Mouse (Mus musculus) MEL (cell line): ENCODE results near the gene Slc29a3. TPM values are rescaled to one million over a fixed set of nuclear protein-coding genes. Genes with fewer than 3 reads are reported as not detected.

Source experiments
- DNase-seq: peaks from one replicate; pipeline ENCODE4 v3.0.0; 2011; ENCODE audit warnings: low read depth, low spot score
- H3K27ac ChIP-seq: 2 replicates; pipeline ENCODE4 v1.5.1; 2012; ENCODE audit warnings: low read depth, mild to moderate bottlenecking, control low read depth, low read length, moderate library complexity; ENCODE audit not compliant: control insufficient read depth
- H3K27me3 ChIP-seq, 2 experiments: fragments of 150-350 bp in 1 of 2; sonication (generic) in 1 of 2; 2 replicates each; pipeline ENCODE4 v1.6.1; 2012; ENCODE audit warnings: low read length in 2 of 2, mild to moderate bottlenecking in 2 of 2, improper control_type of control experiment in 1 of 2, moderate library complexity in 1 of 2; ENCODE audit not compliant: insufficient read depth in 2 of 2, control insufficient read depth in 1 of 2
- H3K36me3 ChIP-seq, 2 experiments: 2 replicates each; pipeline ENCODE4 v1.6.1; 2012 to 2014; ENCODE audit warnings: low read length in 2 of 2, improper control_type of control experiment in 1 of 2, inconsistent platforms in 1 of 2, mild to moderate bottlenecking in 1 of 2; ENCODE audit not compliant: insufficient read depth in 2 of 2, control insufficient read depth in 1 of 2
- H3K4me1 ChIP-seq, 2 experiments: fragments of 150-350 bp in 1 of 2; sonication (generic) in 1 of 2; 2 replicates each; pipeline ENCODE4 v1.6.1; 2012; ENCODE audit warnings: low read length in 2 of 2, improper control_type of control experiment in 1 of 2, mild to moderate bottlenecking in 1 of 2; ENCODE audit not compliant: insufficient read depth in 2 of 2, control insufficient read depth in 1 of 2
- H3K4me3 ChIP-seq, 2 experiments: fragments of 150-350 bp in 1 of 2; sonication (generic) in 1 of 2; 2 replicates each; pipeline ENCODE4 v1.5.1; 2012; ENCODE audit warnings: low read depth in 2 of 2, low read length in 2 of 2, mild to moderate bottlenecking in 2 of 2, moderate library complexity in 2 of 2, control low read depth in 1 of 2, improper control_type of control experiment in 1 of 2; ENCODE audit not compliant: control insufficient read depth in 1 of 2, insufficient read depth in 1 of 2
- H3K79me2 ChIP-seq: 2 replicates; pipeline ENCODE4 v1.6.1; 2012; ENCODE audit warnings: mild to moderate bottlenecking, low read length, moderate library complexity; ENCODE audit not compliant: control insufficient read depth, poor library complexity, insufficient read depth
- H3K9ac ChIP-seq: 2 replicates; pipeline ENCODE4 v1.6.1; 2012; ENCODE audit warnings: low read depth, mild to moderate bottlenecking, control low read depth, low read length, moderate library complexity; ENCODE audit not compliant: control insufficient read depth, poor library complexity, severe bottlenecking
- H3K9me3 ChIP-seq: fragments of 150-350 bp; sonication (generic); replicated peaks from 2 replicates; pipeline ENCODE4 v1.6.1; 2012; ENCODE audit warnings: mild to moderate bottlenecking, low read length, improper control_type of control experiment, moderate library complexity; ENCODE audit not compliant: insufficient read depth
- CHD1 ChIP-seq: IDR thresholded peaks from 2 replicates; pipeline ENCODE4 v1.6.1; 2012; ENCODE audit warnings: low read depth, mild to moderate bottlenecking, inconsistent platforms, low read length, improper control_type of control experiment
- CTCF ChIP-seq, 3 experiments: IDR thresholded peaks in 2 of 3; conservative IDR thresholded peaks in 1 of 3; 2 replicates each; pipeline ENCODE4 v1.5.1; 2011 to 2012; ENCODE audit warnings: low read length in 3 of 3, low read depth in 2 of 3, mild to moderate bottlenecking in 2 of 3, improper control_type of control experiment in 1 of 3, inconsistent platforms in 1 of 3, mixed read lengths in 1 of 3, moderate library complexity in 1 of 3; ENCODE audit not compliant: control insufficient read depth in 1 of 3, insufficient read depth in 1 of 3, poor library complexity in 1 of 3, severe bottlenecking in 1 of 3
- E2F4 ChIP-seq: IDR thresholded peaks from 2 replicates; pipeline ENCODE4 v1.6.1; 2011; ENCODE audit warnings: low read depth, low read length, improper control_type of control experiment, borderline replicate concordance
- ELF1 ChIP-seq: IDR thresholded peaks from 2 replicates; pipeline ENCODE4 v1.6.1; 2014; ENCODE audit warnings: low read depth, mild to moderate bottlenecking, inconsistent platforms, low read length, improper control_type of control experiment, moderate library complexity
- EP300 ChIP-seq, 2 experiments: IDR thresholded peaks; 2 replicates each; pipeline ENCODE4 v1.6.1; 2011; ENCODE audit warnings: improper control_type of control experiment in 2 of 2, low read length in 2 of 2, low read depth in 1 of 2, mild to moderate bottlenecking in 1 of 2
- GABPA ChIP-seq: IDR thresholded peaks from 2 replicates; pipeline ENCODE4 v1.6.1; 2012; ENCODE audit warnings: low read depth, mild to moderate bottlenecking, inconsistent platforms, low read length, improper control_type of control experiment, moderate library complexity
- GATA1 ChIP-seq: IDR thresholded peaks from 2 replicates; pipeline ENCODE4 v1.6.1; 2011; ENCODE audit warnings: low read depth, low read length, improper control_type of control experiment
- NELFE ChIP-seq: IDR thresholded peaks from 2 replicates; pipeline ENCODE4 v1.6.1; 2011; ENCODE audit warnings: low read depth, low read length, improper control_type of control experiment
- NRF1 ChIP-seq: IDR thresholded peaks from 2 replicates; pipeline ENCODE4 v1.6.1; 2014; ENCODE audit warnings: low read depth, mild to moderate bottlenecking, inconsistent platforms, low read length, improper control_type of control experiment, moderate library complexity; ENCODE audit not compliant: poor library complexity, insufficient read depth, severe bottlenecking
- POLR2A ChIP-seq, 2 experiments: IDR thresholded peaks; 2 replicates each; pipeline ENCODE4 v1.6.1; 2011 to 2012; ENCODE audit warnings: low read length in 2 of 2, mild to moderate bottlenecking in 2 of 2, control low read depth in 1 of 2, improper control_type of control experiment in 1 of 2, low read depth in 1 of 2, moderate library complexity in 1 of 2; ENCODE audit not compliant: control insufficient read depth in 1 of 2, insufficient read depth in 1 of 2, poor library complexity in 1 of 2
- POLR2AphosphoS2 ChIP-seq: IDR thresholded peaks from 2 replicates; pipeline ENCODE4 v1.6.1; 2011; ENCODE audit warnings: low read length, improper control_type of control experiment
- POLR2AphosphoS5 ChIP-seq: IDR thresholded peaks from 2 replicates; pipeline ENCODE4 v1.6.1; 2012; ENCODE audit warnings: low read depth, borderline replicate concordance, mild to moderate bottlenecking, inconsistent platforms, low read length, moderate library complexity, mixed read lengths
- RAD21 ChIP-seq: IDR thresholded peaks from 2 replicates; pipeline ENCODE4 v1.6.1; 2011; ENCODE audit warnings: mild to moderate bottlenecking, low read depth, low read length, improper control_type of control experiment
- TAL1 ChIP-seq: IDR thresholded peaks from 2 replicates; pipeline ENCODE4 v1.6.1; 2012; ENCODE audit warnings: mild to moderate bottlenecking, inconsistent platforms, low read length, moderate library complexity, mixed read lengths
- UBTF ChIP-seq: IDR thresholded peaks from 2 replicates; pipeline ENCODE4 v1.6.1; 2012; ENCODE audit warnings: low read depth, mild to moderate bottlenecking, inconsistent platforms, low read length, improper control_type of control experiment, moderate library complexity, borderline replicate concordance; ENCODE audit not compliant: insufficient read depth
- USF2 ChIP-seq, 2 experiments: IDR thresholded peaks; 2 replicates each; pipeline ENCODE4 v1.6.1; 2011 to 2012; ENCODE audit warnings: improper control_type of control experiment in 2 of 2, low read length in 2 of 2, borderline replicate concordance in 1 of 2, inconsistent platforms in 1 of 2, low read depth in 1 of 2, mild to moderate bottlenecking in 1 of 2; ENCODE audit not compliant: insufficient read depth in 1 of 2
- ZC3H11A ChIP-seq: IDR thresholded peaks from 2 replicates; pipeline ENCODE4 v1.6.1; 2012; ENCODE audit warnings: low read depth, mild to moderate bottlenecking, inconsistent platforms, low read length, improper control_type of control experiment
- ZKSCAN1 ChIP-seq: IDR thresholded peaks from 2 replicates; pipeline ENCODE4 v1.6.1; 2012; ENCODE audit warnings: low read depth, mild to moderate bottlenecking, inconsistent platforms, low read length, improper control_type of control experiment, moderate library complexity
- polyA plus RNA-seq, 2 experiments: library from polyadenylated mRNA; stranded (reverse) in 1 of 2; unstranded in 1 of 2; fragments of >175 nt in 1 of 2; fragments of >200 nt in 1 of 2; gene quantifications; 2 replicates each; pipeline versions ENCODE4 v1.2.1 to v1.2.4; 2012; ENCODE audit warnings: low replicate concordance in 2 of 2, low read depth in 1 of 2; ENCODE audit not compliant: insufficient read length in 2 of 2, insufficient read depth in 1 of 2, missing spikeins in 1 of 2
- total RNA-seq: library from RNA; depleted of rRNA; stranded (reverse); fragments of 300-350 nt; gene quantifications from 2 replicates; pipeline ENCODE4 v1.2.3, GENCODE M21; 2012; rRNA removed

The Slc29a3 gene
- total and polyA plus RNA-seq, 3 experiments: 2.4 to 46.0 (median 7.7) TPM

GRCm38 (mm10) chr10:60677319-60677718, 75.3 kb downstream of the Slc29a3 start (continued):
- TF ChIP-seq NRF1: no peak

- no peaks in the 10 kb centered on the region for H3K9me3 ChIP-seq
- H3K9ac ChIP-seq: no peak overlapping the region
- H3K27ac ChIP-seq: no peak overlapping the region
- no peak overlapping the region for H3K4me3 ChIP-seq
- DNase-seq: no peak
- no peaks in the 10 kb centered on the region for H3K4me1 ChIP-seq
- H3K79me2 ChIP-seq: no peaks in the 10 kb centered on the region
- TF ChIP-seq EP300 (IDR thresholded peaks at IDR 0.05; ENCODE audit: low read depth in 1 of 2, low read length in 2 of 2) (no peak), GATA1 (0 out of 2 replicates have a peak, but pooled peaks have one; percentile 12)
- TF ChIP-seq, all 39 proteins: peak for 1
- H3K36me3 ChIP-seq: no peaks in the 10 kb centered on the region
- H3K27me3 ChIP-seq: no peaks in the 10 kb centered on the region; a peak in 1 of 4 replicates
Observed at GRCm38 (mm10) chr10:60670166-60670565, 82.4 kb downstream of the Slc29a3 start.

GRCm38 (mm10) chr10:60668591-60668990, 84.0 kb downstream of the Slc29a3 start:
- Histone ChIP-seq H3K9me3 (no peaks in the 10 kb centered on the region), H3K27me3 (no peaks in the 10 kb centered on the region; a peak in 1 of 4 replicates), H3K36me3 (no peaks in the 10 kb centered on the region), H3K79me2 (no peaks in the 10 kb centered on the region), H3K4me1 (no peaks in the 10 kb centered on the region), H3K4me3 (no peak overlapping the region), H3K27ac (no peak overlapping the region), H3K9ac (no peak overlapping the region)
- TF ChIP-seq USF2 (IDR thresholded peaks at IDR 0.05; ENCODE audit: borderline replicate concordance in 1 of 2, insufficient read depth in 1 of 2, low read depth in 1 of 2, low read length in 2 of 2) (no peak), E2F4 (no peak), ELF1 (no peak), POLR2AphosphoS5 (no peak), GABPA (no peak), CTCF (IDR thresholded peaks at IDR 0.05 in 2 of 3, conservative IDR thresholded peaks at IDR 0.05 in 1 of 3; ENCODE audit: control insufficient read depth in 1 of 3, insufficient read depth in 1 of 3, low read depth in 2 of 3, low read length in 3 of 3, poor library complexity in 1 of 3, severe bottlenecking in 1 of 3) (no peak), NELFE (no peak), CHD1 (no peak), TAL1 (no peak), POLR2A (IDR thresholded peaks at IDR 0.05; ENCODE audit: control insufficient read depth in 1 of 2, insufficient read depth in 1 of 2, low read depth in 1 of 2, low read length in 2 of 2, poor library complexity in 1 of 2) (no peak), POLR2AphosphoS2 (no peak), ZC3H11A (no peak), RAD21 (no peak), UBTF (no peak), ZKSCAN1 (no peak)
- DNase-seq: no peak

Other genes starting within 250 kb of the Slc29a3 start
- 0.04 TPM in 1 of 2 replicates, not detected in the other for gene Cdh23, start 56.3 kb downstream of the Slc29a3 start, total RNA-seq
- gene Cdh23, start 56.3 kb downstream of the Slc29a3 start, polyA plus RNA-seq: not detected
- not detected in 2 replicates for gene Unc5b, start 78.8 kb upstream of the Slc29a3 start, total RNA-seq
- not detected for gene Unc5b, start 78.8 kb upstream of the Slc29a3 start, polyA plus RNA-seq